Mouse (Mus musculus) fibroblast of lung, adult 2 months (primary cell): Measurements from ENCODE around the gene B3galt1.
A peak's percentile ranks its signal among the peaks of the same experiment; 100 is the strongest.

Experiments used
- DNase-seq: peaks from one replicate; pipeline ENCODE4 v3.0.0-alpha.2; 2011; ENCODE audit warnings: low read depth

B3galt1 gene

DNA sequence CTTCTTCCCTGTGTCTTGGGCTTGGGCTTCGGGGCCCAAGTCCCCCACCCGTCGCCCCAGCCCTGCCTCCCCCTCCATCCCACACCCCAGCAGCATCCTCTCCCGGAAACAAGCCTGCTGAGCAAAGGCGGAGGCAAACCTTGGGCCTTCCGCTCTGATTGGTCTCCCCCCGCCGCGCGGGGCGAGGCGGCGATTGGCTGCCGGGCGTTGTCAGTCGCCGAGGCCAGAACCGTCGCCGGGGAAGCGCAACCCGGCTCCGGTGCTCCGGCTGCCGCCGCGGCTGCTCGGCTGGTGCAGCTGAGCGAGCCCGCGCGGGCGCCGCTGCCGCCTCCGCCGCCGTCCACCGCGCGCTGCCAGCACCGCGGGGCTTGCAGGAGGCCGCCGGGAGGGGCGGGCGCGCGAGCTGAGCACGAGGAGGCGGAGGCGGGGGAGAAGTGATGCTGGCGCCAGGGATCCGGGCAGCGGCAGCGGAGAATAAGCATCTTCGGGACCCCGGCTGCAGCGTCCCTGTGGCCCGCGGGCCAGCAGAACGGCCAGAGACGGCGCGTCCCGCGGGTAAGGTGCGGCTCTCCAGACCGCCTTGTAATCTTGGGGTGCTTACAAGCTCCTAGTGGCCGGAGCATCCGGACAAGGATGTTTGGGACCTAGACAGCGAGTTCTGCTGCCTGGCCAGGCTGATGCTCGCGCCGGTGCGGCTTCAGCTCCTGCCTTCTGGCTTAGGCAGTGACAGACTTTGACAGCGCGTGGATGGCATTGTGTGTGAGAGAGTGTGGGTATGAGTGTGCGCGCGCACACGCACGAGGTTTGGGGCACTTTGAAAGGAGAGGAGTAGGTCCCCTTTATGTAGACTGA, at the start of gene B3galt1:
Gene B3galt1 (plus strand): TSS at position 392 of the 852 bp plus-strand sequence.
- DNase-seq: peak; percentile 51

- DNase-seq: no peak
Measured at GRCm38 (mm10) chr2:67516405-67516804, 49.3 kb upstream of the B3galt1 start.

DNA sequence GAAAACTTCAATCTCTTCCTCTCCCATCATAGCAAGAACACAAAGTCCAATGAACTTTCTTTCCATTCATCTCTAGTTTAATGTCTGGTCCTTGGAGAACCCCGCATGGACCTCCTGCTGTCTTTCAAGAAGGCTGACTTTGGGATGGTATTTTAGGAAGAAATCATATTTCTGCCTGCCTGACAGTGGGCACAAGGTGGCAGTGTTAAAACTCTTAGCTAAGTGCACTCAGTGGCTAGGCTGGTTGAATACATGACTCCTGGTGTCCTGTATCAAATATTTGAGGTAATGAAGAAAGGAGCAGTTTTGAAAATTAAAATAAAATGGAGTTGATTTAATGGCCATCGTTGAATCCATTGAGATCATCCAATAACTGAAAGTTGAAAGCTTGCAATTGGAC, 30.3 kb upstream of the B3galt1 start:
- DNase-seq: no peak

GRCm38 (mm10) chr2:67539426-67539825, 26.2 kb upstream of the B3galt1 start:
- no peak for DNase-seq

- DNase-seq: no peak
Measured at GRCm38 (mm10) chr2:67541957-67542696, 23.5 kb upstream of the B3galt1 start.

DNA sequence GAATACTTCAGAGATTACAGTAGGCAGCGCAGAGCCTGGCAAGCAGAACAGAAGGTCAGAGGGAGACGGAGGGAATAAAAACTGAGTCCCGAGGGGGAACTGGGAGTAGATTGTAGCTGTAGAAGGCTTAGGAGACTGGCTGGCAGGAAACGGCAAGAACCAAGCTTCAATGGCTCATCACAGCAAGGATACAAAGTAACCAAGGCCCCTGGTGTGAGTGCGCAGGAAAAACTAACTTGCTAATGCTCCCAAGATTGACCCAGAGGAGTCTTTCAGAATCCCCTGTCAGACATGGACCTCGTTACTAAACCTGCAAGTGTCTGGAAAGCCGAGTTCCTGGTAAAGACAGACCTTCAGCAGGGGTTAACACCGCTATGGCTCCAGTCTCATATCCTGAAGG, 21.2 kb upstream of the B3galt1 start:
- no peak for DNase-seq

- no peak for DNase-seq
Measured at GRCm38 (mm10) chr2:67564851-67565479, 706 bp upstream of the B3galt1 start.

GRCm38 (mm10) chr2:67566566-67566965, 895 bp downstream of the B3galt1 start:
- DNase-seq: no peak

GRCm38 (mm10) chr2:67567141-67567680, 1.5 kb downstream of the B3galt1 start:
- DNase-seq: no peak

DNA sequence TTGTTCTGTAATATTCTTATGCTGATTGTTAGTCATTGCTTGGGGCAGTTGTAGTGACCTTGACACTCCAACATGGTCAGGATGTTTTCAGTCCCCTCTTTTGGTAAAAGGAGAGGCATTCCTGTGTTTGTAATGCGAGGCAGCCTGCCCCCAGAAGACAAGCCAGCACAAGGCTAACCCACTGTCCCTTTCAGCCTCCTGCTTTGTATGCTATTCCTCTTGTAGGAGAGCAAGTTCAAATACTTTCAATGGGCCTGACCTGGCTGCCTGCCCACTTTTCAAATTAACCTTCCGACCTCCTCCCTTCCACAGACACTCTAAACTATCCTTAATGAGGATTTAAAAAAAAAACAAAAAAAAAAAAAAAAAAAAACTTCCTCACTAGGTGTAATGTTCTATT, 11.0 kb downstream of the B3galt1 start:
- DNase-seq: no peak

GRCm38 (mm10) chr2:67583091-67583490, 17.4 kb downstream of the B3galt1 start:
- no peak for DNase-seq

GRCm38 (mm10) chr2:67590408-67590807, 24.7 kb downstream of the B3galt1 start:
- DNase-seq: no peak

GRCm38 (mm10) chr2:67591831-67592629, 26.4 kb downstream of the B3galt1 start:
- DNase-seq: no peak

GRCm38 (mm10) chr2:67622902-67623301, 57.2 kb downstream of the B3galt1 start:
- no peak for DNase-seq

- no peak for DNase-seq
Measured at GRCm38 (mm10) chr2:67627667-67628066, 62.0 kb downstream of the B3galt1 start.

GRCm38 (mm10) chr2:67628289-67628688, 62.6 kb downstream of the B3galt1 start:
- DNase-seq: no peak

- DNase-seq: no peak
Measured at GRCm38 (mm10) chr2:67654847-67655246, 89.2 kb downstream of the B3galt1 start.

- no peak for DNase-seq
Measured at GRCm38 (mm10) chr2:67657372-67657771, 91.7 kb downstream of the B3galt1 start.

DNA sequence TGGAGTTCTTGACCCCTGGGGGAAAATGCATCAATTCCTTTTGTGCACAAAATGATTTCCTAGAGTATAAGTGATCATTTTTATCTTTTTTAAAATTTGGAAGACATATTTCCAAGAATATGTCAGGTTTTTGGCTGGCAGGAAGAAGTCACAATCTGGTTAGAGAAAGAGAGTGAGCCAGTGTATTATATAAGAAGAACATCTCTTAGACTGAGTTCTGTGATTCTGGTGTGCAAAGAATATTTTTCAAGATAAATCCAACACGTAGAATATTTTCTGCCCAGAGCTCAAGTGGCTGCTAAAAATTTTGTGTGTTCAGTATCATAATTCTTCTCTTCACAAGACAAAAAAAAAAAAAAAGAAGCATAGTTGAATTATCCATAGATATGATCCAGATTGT, 92.4 kb downstream of the B3galt1 start:
- no peak for DNase-seq

DNA sequence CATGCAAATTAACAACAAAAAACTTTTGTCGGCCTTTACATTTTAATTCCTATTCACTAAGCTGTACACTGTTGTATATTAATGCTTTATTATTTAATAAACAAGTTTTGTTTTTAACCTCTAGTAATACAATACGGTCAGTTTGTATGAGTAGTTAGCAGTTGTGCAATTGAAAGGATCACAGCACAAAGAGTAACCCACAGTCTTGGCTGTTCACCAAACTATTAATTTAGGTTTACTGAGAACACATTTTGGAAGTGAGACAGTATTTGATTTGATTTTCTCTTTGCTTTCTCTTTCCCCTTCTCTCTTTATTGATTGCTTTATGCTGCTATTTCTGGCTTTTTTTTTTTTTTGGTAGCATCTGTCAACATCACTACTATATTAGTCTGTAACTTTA, 106.0 kb downstream of the B3galt1 start:
- DNase-seq: peak; percentile 13

- DNase-seq: no peak
Measured at GRCm38 (mm10) chr2:67677697-67678096, 112.0 kb downstream of the B3galt1 start.

DNA sequence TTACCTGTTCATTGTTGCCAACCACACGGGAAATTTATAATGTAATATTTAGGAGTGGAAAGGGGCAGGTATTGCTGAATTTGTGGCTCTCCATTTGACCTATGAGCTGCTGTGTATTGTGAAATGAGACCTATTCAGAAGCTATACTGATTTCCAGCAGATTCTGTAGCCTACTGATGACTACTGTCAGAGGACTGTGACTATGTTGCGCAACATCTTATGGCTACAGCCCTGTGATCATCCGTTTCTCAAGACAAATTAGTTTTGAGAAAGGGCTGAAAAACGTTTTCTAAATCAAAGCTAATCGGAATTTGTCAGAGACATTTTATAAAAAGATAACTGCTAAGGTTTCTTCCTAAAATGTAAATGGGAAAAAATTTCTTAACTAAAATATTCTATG, 158.6 kb downstream of the B3galt1 start:
- DNase-seq: no peak
